Mouse (Mus musculus): Measurements from ENCODE around the gene Ipp. TPM values are rescaled to one million over a fixed set of nuclear protein-coding genes. Genes with fewer than 3 reads are reported as not detected.

Ipp gene
- polyA plus RNA-seq, 1 experiment = not detected

GRCm38 (mm10) chr4:116555413-116556300, 48.3 kb downstream of the Ipp start, which contains the start of gene Tmem69:
Gene Tmem69, minus strand, starts transcription at chr4:116555936.
- TF ChIP-seq CTCF (IDR thresholded peaks at IDR 0.05; ENCODE audit: insufficient read depth, low read depth, low read length) (no peak), POLR2A (IDR thresholded peaks at IDR 0.05; ENCODE audit: insufficient read depth, low read depth, low read length) (no peak)
- 1% methylated on average over 23 of the region's 23 CpGs for WGBS
- no peaks in the 10 kb centered on the region for H3K4me1 ChIP-seq (ENCODE audit: control insufficient read depth, insufficient read depth, low read length)
- peak within 1 kb of the TSS; percentile 81 for H3K4me3 ChIP-seq (ENCODE audit: insufficient read depth, low read depth, low read length)
- peak within 1 kb of the TSS; percentile 76 for H3K27ac ChIP-seq (ENCODE audit: insufficient read depth, low read depth, low read length)

- under 1% methylated on average over 28 of the region's 28 CpGs for WGBS
- no peaks in the 10 kb centered on the region for H3K4me1 ChIP-seq (ENCODE audit: control insufficient read depth, insufficient read depth, low read length)
- TF ChIP-seq CTCF (IDR thresholded peaks at IDR 0.05; ENCODE audit: insufficient read depth, low read depth, low read length) (no peak), POLR2A (IDR thresholded peaks at IDR 0.05; ENCODE audit: insufficient read depth, low read depth, low read length) (peak; percentile 82)
- peak overlapping the region; percentile 81 for H3K4me3 ChIP-seq (ENCODE audit: insufficient read depth, low read depth, low read length)
- H3K27ac ChIP-seq (ENCODE audit: insufficient read depth, low read depth, low read length) = peak overlapping the region; percentile 88
These were observed 49.4 kb downstream of the Ipp start for GRCm38 (mm10) chr4:116556561-116557305.

- TF ChIP-seq POLR2A (IDR thresholded peaks at IDR 0.05; ENCODE audit: insufficient read depth, low read depth, low read length) (peak; percentile 67; the same call in 1 of the 2 replicates), CTCF (IDR thresholded peaks at IDR 0.05; ENCODE audit: insufficient read depth, low read depth, low read length) (no peak)
- no peaks in the 10 kb centered on the region for H3K4me1 ChIP-seq (ENCODE audit: control insufficient read depth, insufficient read depth, low read length)
- H3K4me3 ChIP-seq (ENCODE audit: insufficient read depth, low read depth, low read length) = peak within 1 kb of the TSS; percentile 81
- WGBS = under 1% methylated on average over 77 of the region's 78 CpGs
- H3K27ac ChIP-seq (ENCODE audit: insufficient read depth, low read depth, low read length) = peak within 1 kb of the TSS; percentile 88
These were observed 50.2 kb downstream of the Ipp start, which contains the start of gene Gpbp1l1 for GRCm38 (mm10) chr4:116557306-116558121. Gene Gpbp1l1, plus strand, starts transcription at chr4:116557658.

GRCm38 (mm10) chr4:116558151-116558882, 51.0 kb downstream of the Ipp start:
- no peak for TF ChIP-seq CTCF (IDR thresholded peaks at IDR 0.05; ENCODE audit: insufficient read depth, low read depth, low read length)
- no peak for TF ChIP-seq POLR2A (IDR thresholded peaks at IDR 0.05; ENCODE audit: insufficient read depth, low read depth, low read length)
- no peak overlapping the region for H3K27ac ChIP-seq (ENCODE audit: insufficient read depth, low read depth, low read length)
- H3K4me1 ChIP-seq (ENCODE audit: control insufficient read depth, insufficient read depth, low read length) = no peaks in the 10 kb centered on the region
- WGBS = 2% methylated on average over 15 of the region's 15 CpGs
- H3K4me3 ChIP-seq (ENCODE audit: insufficient read depth, low read depth, low read length) = peak overlapping the region; percentile 81

Other genes with a start within 250 kb of the Ipp start
- gene Mast2, start 43.4 kb upstream of the Ipp start, polyA plus RNA-seq (2012; ENCODE audit: insufficient read depth, insufficient read length, low replicate concordance, missing spikeins) = 867 TPM in 1 of 2 replicates, not detected in the other
- gene Tmem69, start 48.4 kb downstream of the Ipp start, polyA plus RNA-seq (2012; ENCODE audit: insufficient read depth, insufficient read length, low replicate concordance, missing spikeins) = not detected in 2 replicates
- gene Gpbp1l1, start 50.1 kb downstream of the Ipp start, polyA plus RNA-seq (2012; ENCODE audit: insufficient read depth, insufficient read length, low replicate concordance, missing spikeins) = 174 TPM in 1 of 2 replicates, not detected in the other
- gene Ccdc17, start 89.1 kb downstream of the Ipp start, polyA plus RNA-seq (2012; ENCODE audit: insufficient read depth, insufficient read length, low replicate concordance, missing spikeins) = not detected in 2 replicates
- not detected in 2 replicates for gene Nasp, start 120.4 kb downstream of the Ipp start, polyA plus RNA-seq (2012; ENCODE audit: insufficient read depth, insufficient read length, low replicate concordance, missing spikeins)
- 1,277 TPM in 1 of 2 replicates, not detected in the other for gene Akr1a1, start 144.1 kb downstream of the Ipp start, polyA plus RNA-seq (2012; ENCODE audit: insufficient read depth, insufficient read length, low replicate concordance, missing spikeins)
- gene Prdx1, start 178.0 kb downstream of the Ipp start, polyA plus RNA-seq (2012; ENCODE audit: insufficient read depth, insufficient read length, low replicate concordance, missing spikeins) = 633 TPM in 1 of 2 replicates, not detected in the other
- gene Mmachc, start 200.9 kb downstream of the Ipp start, polyA plus RNA-seq (2012; ENCODE audit: insufficient read depth, insufficient read length, low replicate concordance, missing spikeins) = not detected in 2 replicates
- gene Ccdc163, start 201.0 kb downstream of the Ipp start, polyA plus RNA-seq (2012; ENCODE audit: insufficient read depth, insufficient read length, low replicate concordance, missing spikeins) = not detected in 2 replicates
- gene Tesk2, start 213.4 kb downstream of the Ipp start, polyA plus RNA-seq (2012; ENCODE audit: insufficient read depth, insufficient read length, low replicate concordance, missing spikeins) = not detected in 2 replicates

Data from olfactory bulb, adult 2 months (tissue).